Comparison of ENCODE assay signal across 18 mouse cellular contexts in genomic region chr4:103802439-103802838, GRCm38 (mm10).
DNase-seq lines count a peak whose midpoint lies in the region; ATAC-seq lines count a peak whose summit lies in the region.
"Had no signal": no experiment of that assay in that cellular context is flagged by ENCODE, and none has a peak within 500 bp of the region (broad histone marks: within the 10 kb centered on the region; RNA-seq: fewer than 3 reads in every experiment).

No protein-coding gene starts in this region.

- no peak overlapping the region for H3K4me3 ChIP-seq in limb, embryonic 13.5 days
- H3K4me3 ChIP-seq in limb, embryonic 10.5 days: no peak overlapping the region
- H3K4me3 ChIP-seq: embryonic facial prominence, embryonic 10.5 days; embryonic facial prominence, embryonic 12.5 days had no signal

- peak; percentile 86 for ATAC-seq in frontal cortex, adult (ENCODE audit: low TSS enrichment)
- 0 out of 2 replicates have a peak, but pooled peaks have one; percentile 19 for ATAC-seq in limb, embryonic 13.5 days (ENCODE audit: low FRiP score, low read depth)
- ATAC-seq: forebrain, embryonic 14.5 days; forebrain, embryonic 16.5 days had no signal

- WGBS in limb, embryonic 13.5 days: 77% methylated on average over 4 of the region's 4 CpGs
- 92% methylated on average over 4 of the region's 4 CpGs for WGBS in limb, embryonic 10.5 days

- no peak overlapping the region for H3K4me2 ChIP-seq in limb, embryonic 13.5 days (replicated peaks)
- H3K4me2 ChIP-seq: embryonic facial prominence, embryonic 12.5 days had no signal

- no peaks in the 10 kb centered on the region for H3K9me3 ChIP-seq in limb, embryonic 13.5 days
- no peaks in the 10 kb centered on the region for H3K9me3 ChIP-seq in limb, embryonic 10.5 days (replicated peaks)
- H3K9me3 ChIP-seq: embryonic facial prominence, embryonic 10.5 days; embryonic facial prominence, embryonic 12.5 days had no signal

- no peak overlapping the region for H3K9ac ChIP-seq in limb, embryonic 13.5 days
- H3K9ac ChIP-seq: embryonic facial prominence, embryonic 12.5 days had no signal

- DNase-seq in frontal cortex, postnatal 14 days (ENCODE audit: low spot score in 2 of 2): no peak
- DNase-seq in limb, embryonic 10.5 days (ENCODE audit: low spot score): no peak
- DNase-seq in telencephalon, adult 2 months (ENCODE audit: low read depth, low spot score): peak; percentile 47
- no peak for DNase-seq in kidney, adult 18-20 months
- DNase-seq: adrenal gland, adult 2 months; adrenal gland, postnatal 10 days; adrenal gland, postnatal 25 days; cerebellum, adult 11-12 months; cerebellum, adult 2 months; cerebellum, adult 9-10 months; cerebellum, postnatal 10 days; cerebellum, postnatal 25 days had no signal

- H3K27ac ChIP-seq in limb, embryonic 13.5 days: no peak overlapping the region
- H3K27ac ChIP-seq in limb, embryonic 10.5 days: no peak overlapping the region
- H3K27ac ChIP-seq: embryonic facial prominence, embryonic 10.5 days; embryonic facial prominence, embryonic 12.5 days had no signal

- H3K27me3 ChIP-seq in limb, embryonic 13.5 days: no peaks in the 10 kb centered on the region
- no peaks in the 10 kb centered on the region for H3K27me3 ChIP-seq in limb, embryonic 10.5 days (ENCODE audit: low read depth, poor library complexity, severe bottlenecking)
- H3K27me3 ChIP-seq: embryonic facial prominence, embryonic 12.5 days had no signal

- H3K36me3 ChIP-seq in limb, embryonic 13.5 days: no peaks in the 10 kb centered on the region
- H3K36me3 ChIP-seq in limb, embryonic 10.5 days: no peaks in the 10 kb centered on the region
- H3K36me3 ChIP-seq: embryonic facial prominence, embryonic 10.5 days; embryonic facial prominence, embryonic 12.5 days had no signal

- H3K4me1 ChIP-seq in limb, embryonic 13.5 days: no peaks in the 10 kb centered on the region
- no peaks in the 10 kb centered on the region for H3K4me1 ChIP-seq in limb, embryonic 10.5 days
- H3K4me1 ChIP-seq: embryonic facial prominence, embryonic 10.5 days; embryonic facial prominence, embryonic 12.5 days had no signal
